Mouse (Mus musculus): ENCODE measurements around the gene Tmem248.

DNA sequence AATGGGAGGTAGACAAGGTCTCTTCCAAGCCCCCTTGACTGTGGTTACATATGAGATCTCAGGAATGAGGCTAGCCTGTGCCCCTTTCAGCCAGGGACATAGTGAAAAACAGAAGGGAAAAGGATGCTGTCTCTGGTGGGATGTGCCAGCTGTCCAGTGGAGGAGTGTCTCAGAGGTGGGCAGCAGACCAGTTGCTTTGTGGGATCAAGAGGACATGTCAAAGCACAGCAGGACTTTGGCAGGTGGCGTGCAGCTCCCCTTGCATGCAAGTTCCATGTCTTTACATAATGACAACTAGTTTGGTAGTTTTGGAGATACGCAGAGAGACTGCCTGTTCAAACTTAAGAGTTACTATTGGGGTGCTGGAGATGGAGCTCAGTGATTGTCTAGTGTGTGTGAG lies 23.0 kb downstream of the Tmem248 start:
- no peak for TF ChIP-seq USF1 (IDR thresholded peaks at IDR 0.05; ENCODE audit: low read depth, low read length)
- no peak for TF ChIP-seq POLR2A (IDR thresholded peaks at IDR 0.05; ENCODE audit: low read depth, low read length)
- no peak for TF ChIP-seq EP300 (IDR thresholded peaks at IDR 0.05; ENCODE audit: low read length)
- TF ChIP-seq ZNF384 (IDR thresholded peaks at IDR 0.05; ENCODE audit: low read depth, low read length): no peak
- no peak for TF ChIP-seq CTCF (conservative IDR thresholded peaks at IDR 0.05 in 1 of 2, IDR thresholded peaks at IDR 0.05 in 1 of 2; ENCODE audit: low read depth in 2 of 2, low read length in 2 of 2)
- no peak for TF ChIP-seq HCFC1 (IDR thresholded peaks at IDR 0.05; ENCODE audit: low read depth, low read length)
- no peak for TF ChIP-seq MAFK (IDR thresholded peaks at IDR 0.05; ENCODE audit: insufficient replicate concordance, low read length)
- TF ChIP-seq TBP (conservative IDR thresholded peaks at IDR 0.05; ENCODE audit: low read depth, low read length): no peak

Measured in CH12.LX (cell line).